Comparison of ENCODE assay signal across 9 mouse cellular contexts in the genomic region with DNA sequence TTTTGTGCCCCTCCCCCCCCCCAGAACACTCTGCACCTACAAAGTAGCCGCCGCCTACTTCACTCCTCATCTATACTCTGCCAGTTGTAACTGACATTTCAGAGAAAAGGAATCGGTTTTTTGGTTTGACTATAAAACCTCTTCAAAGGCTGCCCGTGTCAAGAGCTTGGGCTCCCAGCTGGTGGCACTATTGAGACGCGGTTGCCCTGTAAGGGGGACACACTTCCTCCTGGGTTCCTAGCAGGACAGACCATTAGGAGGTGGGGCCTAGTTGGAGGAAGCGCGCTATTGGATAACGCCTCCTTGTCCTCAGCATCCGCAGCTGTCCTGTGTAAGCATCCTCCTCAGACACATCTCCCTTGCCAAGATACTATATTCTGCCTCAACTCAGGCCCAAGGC. TPM values are rescaled to one million over a fixed set of nuclear protein-coding genes. Genes with fewer than 3 reads are reported as not detected.
DNase-seq lines count a peak whose midpoint lies in the region; ATAC-seq and TF ChIP-seq lines count a peak whose summit lies in the region.
"Had no signal": no experiment of that assay in that cellular context is flagged by ENCODE, and none has a peak within 500 bp of the region (broad histone marks: within the 10 kb centered on the region; RNA-seq: fewer than 3 reads in every experiment).

No protein-coding gene starts in this region.

- no peak overlapping the region for H3K27ac ChIP-seq in bone marrow, adult 2 months (ENCODE audit: control insufficient read depth, insufficient read depth, low read depth, low read length, poor library complexity)
- H3K27ac ChIP-seq in heart, postnatal 0 days (ENCODE audit: low read depth), result no peak overlapping the region
- H3K27ac ChIP-seq in liver, adult 2 months (replicated peaks; ENCODE audit: insufficient read depth, low read depth, low read length), result no peak overlapping the region
- H3K27ac ChIP-seq: hindbrain, embryonic 15.5 days had no signal

- H3K36me3 ChIP-seq in heart, postnatal 0 days (replicated peaks; ENCODE audit: control insufficient read depth, insufficient read depth, low read length), result no peaks in the 10 kb centered on the region
- no peaks in the 10 kb centered on the region for H3K36me3 ChIP-seq in liver, adult 2 months (ENCODE audit: control insufficient read depth, insufficient read depth, low read length)
- H3K36me3 ChIP-seq: hindbrain, embryonic 15.5 days had no signal

- 3% methylated on average over 10 of the region's 10 CpGs for WGBS in bone marrow, adult 2 months
- WGBS in heart, postnatal 0 days, result 5% methylated on average over 10 of the region's 10 CpGs
- 11% methylated on average over 10 of the region's 10 CpGs for WGBS in liver, adult 2 months

- H3K9ac ChIP-seq in heart, postnatal 0 days (replicated peaks; ENCODE audit: low read depth, low read length), result no peak overlapping the region
- no peak overlapping the region for H3K9ac ChIP-seq in liver, adult 2 months (ENCODE audit: low read depth, low read length)
- H3K9ac ChIP-seq: hindbrain, embryonic 15.5 days had no signal

- no peaks in the 10 kb centered on the region for H3K9me3 ChIP-seq in heart, postnatal 0 days (replicated peaks; ENCODE audit: control insufficient read depth, low read length)
- H3K9me3 ChIP-seq: hindbrain, embryonic 15.5 days had no signal

- no peak for TF ChIP-seq POLR2A in bone marrow, adult 2 months (IDR thresholded peaks at IDR 0.05; ENCODE audit: borderline replicate concordance, control insufficient read depth, low read depth, low read length)
- no peak for TF ChIP-seq POLR2A in liver, adult 2 months (IDR thresholded peaks at IDR 0.05; ENCODE audit: extremely low read depth, insufficient read depth, low read length)

- DNase-seq in cerebellum, postnatal 14 days, result peak; percentile 46 to 65
- no peak for DNase-seq in cerebellum, adult 8-10 months
- DNase-seq in 3T3-L1 (ENCODE audit: low read depth, low spot score), result peak; percentile 49
- DNase-seq in heart, postnatal 0 days (ENCODE audit: low spot score), result peak; percentile 64
- DNase-seq in liver, adult 2 months (ENCODE audit: extremely low read depth, low read depth, low spot score), result no peak
- DNase-seq in neural tube, embryonic 10.5 days (ENCODE audit: extremely low spot score, low spot score), result peak; percentile 58
- no peak for DNase-seq in ovary, adult 18-20 months (ENCODE audit: low spot score)

- H3K4me2 ChIP-seq in heart, postnatal 0 days (ENCODE audit: low read depth, low read length), result no peak overlapping the region
- H3K4me2 ChIP-seq: hindbrain, embryonic 15.5 days had no signal

- H3K79me2 ChIP-seq in liver, adult 2 months (ENCODE audit: control insufficient read depth, insufficient read depth, low read length), result no peaks in the 10 kb centered on the region

- peak; percentile 66; the same call in 1 of the 2 replicates for ATAC-seq in heart, postnatal 0 days (ENCODE audit: insufficient read depth, low read depth)

- peaks cover 22% of the 10 kb centered on the region for H3K27me3 ChIP-seq in heart, postnatal 0 days (ENCODE audit: control insufficient read depth, insufficient read depth, low read length)
- H3K27me3 ChIP-seq in liver, adult 2 months (ENCODE audit: control insufficient read depth, insufficient read depth, low read length), result no peaks in the 10 kb centered on the region
- H3K27me3 ChIP-seq: hindbrain, embryonic 15.5 days had no signal

- H3K4me3 ChIP-seq in bone marrow, adult 2 months (replicated peaks; ENCODE audit: control insufficient read depth, low read depth, low read length), result no peak overlapping the region
- H3K4me3 ChIP-seq in heart, postnatal 0 days (ENCODE audit: low read depth, low read length), result no peak overlapping the region
- H3K4me3 ChIP-seq in liver, adult 2 months (ENCODE audit: insufficient read depth, low read depth, low read length), result no peak overlapping the region
- H3K4me3 ChIP-seq: hindbrain, embryonic 15.5 days had no signal

- no peaks in the 10 kb centered on the region for H3K4me1 ChIP-seq in bone marrow, adult 2 months (ENCODE audit: control insufficient read depth, insufficient read depth, low read length)
- no peaks in the 10 kb centered on the region for H3K4me1 ChIP-seq in heart, postnatal 0 days (ENCODE audit: control insufficient read depth, insufficient read depth)
- H3K4me1 ChIP-seq in liver, adult 2 months (ENCODE audit: control insufficient read depth, insufficient read depth, low read length), result no peaks in the 10 kb centered on the region

- TF ChIP-seq EP300 in heart, postnatal 0 days (IDR thresholded peaks at IDR 0.05; ENCODE audit: low read depth), result no peak

- peak; percentile 54 for TF ChIP-seq CTCF in bone marrow, adult 2 months (IDR thresholded peaks at IDR 0.05; ENCODE audit: control insufficient read depth, insufficient read depth, low read length)
- TF ChIP-seq CTCF in heart, postnatal 0 days (IDR thresholded peaks at IDR 0.05; ENCODE audit: low read depth), result peak; percentile 57
- peak; percentile 45 for TF ChIP-seq CTCF in liver, adult 2 months (IDR thresholded peaks at IDR 0.05; ENCODE audit: low read depth, low read length)

RNA-seq across cellular contexts. Expression of gene Ift27, which starts 10.9 kb away (rescaled TPM):
- polyA plus RNA-seq in bone marrow, adult 2 months (2011; ENCODE audit: insufficient read depth, insufficient read length, low replicate concordance, missing spikeins), result 14.3 and 15.1 TPM in 2 replicates
- 14.7 and 18.6 TPM in 2 replicates for total RNA-seq in heart, postnatal 0 days (2014; rRNA removed; ENCODE audit: low replicate concordance)
- 33.5 and 34.7 TPM in 2 replicates for polyA plus RNA-seq in heart, postnatal 0 days (2015; fragmentation: Nextera tagmentation; extraction: Ambion mirVana)
- total RNA-seq in liver, adult 2 months (2014; rRNA removed), result 5.9 and 6.6 TPM in 2 replicates
- polyA plus RNA-seq in liver, adult 2 months (2012; rRNA removed), result 16.7 and 17.2 TPM in 2 replicates

RNA-seq across cellular contexts. Expression of gene Pvalb, which starts 21.3 kb away (rescaled TPM):
- polyA plus RNA-seq in bone marrow, adult 2 months (2011; ENCODE audit: insufficient read depth, insufficient read length, low replicate concordance, missing spikeins), result 2.0 and 11.3 TPM in 2 replicates
- total RNA-seq in heart, postnatal 0 days (2014; rRNA removed; ENCODE audit: low replicate concordance), result not detected in 2 replicates
- polyA plus RNA-seq in heart, postnatal 0 days (2015; fragmentation: Nextera tagmentation; extraction: Ambion mirVana), result 1.9 and 2.1 TPM in 2 replicates
- 1.5 TPM in 1 of 2 replicates, not detected in the other for total RNA-seq in liver, adult 2 months (2014; rRNA removed)
- polyA plus RNA-seq in liver, adult 2 months (2012; rRNA removed), result not detected in 2 replicates

RNA-seq across cellular contexts. Expression of gene Ncf4, which starts 59.7 kb away (rescaled TPM):
- polyA plus RNA-seq in bone marrow, adult 2 months (2011; ENCODE audit: insufficient read depth, insufficient read length, low replicate concordance, missing spikeins), result 131 and 294 TPM in 2 replicates
- 1.3 and 2.3 TPM in 2 replicates for total RNA-seq in heart, postnatal 0 days (2014; rRNA removed; ENCODE audit: low replicate concordance)
- polyA plus RNA-seq in heart, postnatal 0 days (2015; fragmentation: Nextera tagmentation; extraction: Ambion mirVana), result 1.5 and 2.2 TPM in 2 replicates
- 2.1 and 3.2 TPM in 2 replicates for total RNA-seq in liver, adult 2 months (2014; rRNA removed)
- 1.8 and 2.5 TPM in 2 replicates for polyA plus RNA-seq in liver, adult 2 months (2012; rRNA removed)

Comparison
In these comparisons a context has a peak if more than half of its experiments do, and no peak if none do; other contexts are left out.
1. DNase-seq: peak in cerebellum, postnatal 14 days (2 of 2), 3T3-L1 (single experiment), heart, postnatal 0 days (single experiment) and neural tube, embryonic 10.5 days (single experiment); none in cerebellum, adult 8-10 months (single experiment), liver, adult 2 months (single experiment) and ovary, adult 18-20 months (single experiment).
2. RNA of gene Ncf4, which starts 59.7 kb away (polyA plus RNA-seq): 131 to 294 TPM in bone marrow, adult 2 months; 1.8 to 2.5 TPM in liver, adult 2 months and 1.5 to 2.2 TPM in heart, postnatal 0 days; every median in the first group is over 10 times any median in the second.
3. Peak in every context shown above with its lines, with median percentiles within 50 percentile points of each other: CTCF ChIP-seq.